ENCODE assay signal across 8 mouse cellular contexts in genomic region chr11:86757480-86758371, GRCm38 (mm10). TPM values are rescaled to one million over a fixed set of nuclear protein-coding genes. Genes with fewer than 3 reads are reported as not detected.
DNase-seq lines count a peak whose midpoint lies in the region; ATAC-seq lines count a peak whose summit lies in the region.

Gene Cltc (minus strand): TSS chr11:86757565.

- WGBS in heart, embryonic 10.5 days, result under 1% methylated on average over 73 of the region's 73 CpGs
- under 1% methylated on average over 73 of the region's 73 CpGs for WGBS in kidney, embryonic 15.5 days

- no peaks in the 10 kb centered on the region for H3K9me3 ChIP-seq in heart, embryonic 10.5 days
- no peaks in the 10 kb centered on the region for H3K9me3 ChIP-seq in kidney, embryonic 15.5 days (replicated peaks)

- peaks cover 5% of the 10 kb centered on the region for H3K36me3 ChIP-seq in heart, embryonic 10.5 days
- no peaks in the 10 kb centered on the region for H3K36me3 ChIP-seq in kidney, embryonic 15.5 days

- peak within 1 kb of the TSS; percentile 98 for H3K9ac ChIP-seq in kidney, embryonic 15.5 days

- peak; percentile 77 for ATAC-seq in erythroblast, adult 5-6 weeks (replicated peaks; ENCODE audit: low FRiP score, poor library complexity, severe bottlenecking)
- ATAC-seq in kidney, embryonic 15.5 days (replicated peaks; ENCODE audit: low FRiP score), result peak; percentile 94
- peak; percentile 88 for ATAC-seq in monocyte, adult 5-6 weeks (replicated peaks; ENCODE audit: insufficient number of reproducible peaks, low FRiP score, low TSS enrichment, poor library complexity, severe bottlenecking)

- H3K4me1 ChIP-seq in heart, embryonic 10.5 days, result peaks cover 21% of the 10 kb centered on the region
- H3K4me1 ChIP-seq in kidney, embryonic 15.5 days, result peaks cover 26% of the 10 kb centered on the region

- H3K4me3 ChIP-seq in heart, embryonic 10.5 days, result peak within 1 kb of the TSS; percentile 88
- peak within 1 kb of the TSS; percentile 99 for H3K4me3 ChIP-seq in kidney, embryonic 15.5 days (replicated peaks)

- DNase-seq in B cell, adult 2 months, result peak; percentile 95 to 96
- peak; percentile 100 for DNase-seq in brain, adult 2 months (ENCODE audit: low read depth, low spot score)
- DNase-seq in heart, embryonic 10.5 days (ENCODE audit: low spot score), result peak; percentile 98
- DNase-seq in liver, result peak; percentile 95
- DNase-seq in spleen, postnatal 4 days (ENCODE audit: low spot score in 2 of 2), result peak; percentile 94 to 97

- H3K27ac ChIP-seq in heart, embryonic 10.5 days, result peak within 1 kb of the TSS; percentile 98
- peak within 1 kb of the TSS; percentile 99 for H3K27ac ChIP-seq in kidney, embryonic 15.5 days

- peak within 1 kb of the TSS; percentile 73 for H3K4me2 ChIP-seq in kidney, embryonic 15.5 days

- no peaks in the 10 kb centered on the region for H3K27me3 ChIP-seq in heart, embryonic 10.5 days (ENCODE audit: insufficient read depth, poor library complexity, severe bottlenecking)
- no peaks in the 10 kb centered on the region for H3K27me3 ChIP-seq in kidney, embryonic 15.5 days

RNA-seq across cellular contexts. Expression of gene Cltc, which starts in this region (rescaled TPM):
- total RNA-seq in erythroblast, adult 5-6 weeks (2015; ENCODE audit: low replicate concordance), result 232 and 330 TPM in 2 replicates
- 190 and 199 TPM in 2 replicates for total RNA-seq in erythroblast, adult 5-6 weeks (2017; ENCODE audit: low replicate concordance)
- 143 and 206 TPM in 2 replicates for polyA plus RNA-seq in heart, embryonic 10.5 days (2016; fragmentation: Nextera tagmentation; extraction: Ambion mirVana)
- polyA plus RNA-seq in kidney, embryonic 15.5 days (2015; fragmentation: Nextera tagmentation; extraction: Ambion mirVana), result 148 and 157 TPM in 2 replicates
- 160 to 175 TPM (median 162 TPM) in 3 replicates for total RNA-seq in monocyte, adult 5-6 weeks (2017)

Comparison
In these comparisons a context has a peak if more than half of its experiments do, and no peak if none do; other contexts are left out.
1. Peak in every context shown above with its lines: DNase-seq, ATAC-seq, H3K4me3 ChIP-seq and H3K27ac ChIP-seq.